Mouse (Mus musculus) forebrain, embryonic 10.5 days (tissue): ENCODE results near the gene Zfp955b. TPM values are rescaled to one million over a fixed set of nuclear protein-coding genes. Genes with fewer than 3 reads are reported as not detected.
"Not testable (repeated sequence)": the region's sequence is repeated elsewhere in the genome, so short reads cannot be mapped to it uniquely, and the experiment has no call there.

ENCODE experiments used
- DNase-seq: peaks from one replicate; pipeline ENCODE4 v3.0.0-alpha.2; 2017; ENCODE audit warnings: low spot score; ENCODE audit errors: extremely low spot score
- H3K27ac ChIP-seq: fragments of 300-500 bp; sonication (generic); 2 replicates; pipeline ENCODE4 v1.5.1; 2016; ENCODE audit warnings: mild to moderate bottlenecking
- H3K27me3 ChIP-seq: fragments of 300-500 bp; sonication (generic); 2 replicates; pipeline ENCODE4 v1.6.1; 2016; ENCODE audit warnings: mild to moderate bottlenecking; ENCODE audit not compliant: poor library complexity, severe bottlenecking
- H3K36me3 ChIP-seq: fragments of 300-500 bp; sonication (generic); replicated peaks from 2 replicates; pipeline ENCODE4 v1.6.1; 2016; ENCODE audit warnings: mild to moderate bottlenecking, moderate library complexity
- H3K4me1 ChIP-seq: fragments of 300-500 bp; sonication (generic); 2 replicates; pipeline ENCODE4 v1.6.1; 2016
- H3K4me3 ChIP-seq: fragments of 300-500 bp; sonication (generic); 2 replicates; pipeline ENCODE4 v1.5.1; 2016; ENCODE audit warnings: mild to moderate bottlenecking, moderate library complexity
- H3K9me3 ChIP-seq: fragments of 300-500 bp; sonication (generic); 2 replicates; pipeline ENCODE4 v1.6.1; 2016; ENCODE audit warnings: mild to moderate bottlenecking, moderate library complexity
- WGBS: fragments of 180-500 bp; shearing (Covaris S2); methylation state at CpG from one replicate; pipeline ENCODE4 v1.1.7; 2016; 5-methylcytosine and 5-hydroxymethylcytosine counted together
- polyA plus RNA-seq: library from polyadenylated mRNA; unstranded; fragments of >200 nt; fragmentation: Nextera tagmentation; extraction: Ambion mirVana; gene quantifications from 2 replicates; pipeline ENCODE4 v1.2.1, GENCODE M21; 2016

The Zfp955b gene
- polyA plus RNA-seq: 9.5 and 12.2 TPM in 2 replicates

DNA sequence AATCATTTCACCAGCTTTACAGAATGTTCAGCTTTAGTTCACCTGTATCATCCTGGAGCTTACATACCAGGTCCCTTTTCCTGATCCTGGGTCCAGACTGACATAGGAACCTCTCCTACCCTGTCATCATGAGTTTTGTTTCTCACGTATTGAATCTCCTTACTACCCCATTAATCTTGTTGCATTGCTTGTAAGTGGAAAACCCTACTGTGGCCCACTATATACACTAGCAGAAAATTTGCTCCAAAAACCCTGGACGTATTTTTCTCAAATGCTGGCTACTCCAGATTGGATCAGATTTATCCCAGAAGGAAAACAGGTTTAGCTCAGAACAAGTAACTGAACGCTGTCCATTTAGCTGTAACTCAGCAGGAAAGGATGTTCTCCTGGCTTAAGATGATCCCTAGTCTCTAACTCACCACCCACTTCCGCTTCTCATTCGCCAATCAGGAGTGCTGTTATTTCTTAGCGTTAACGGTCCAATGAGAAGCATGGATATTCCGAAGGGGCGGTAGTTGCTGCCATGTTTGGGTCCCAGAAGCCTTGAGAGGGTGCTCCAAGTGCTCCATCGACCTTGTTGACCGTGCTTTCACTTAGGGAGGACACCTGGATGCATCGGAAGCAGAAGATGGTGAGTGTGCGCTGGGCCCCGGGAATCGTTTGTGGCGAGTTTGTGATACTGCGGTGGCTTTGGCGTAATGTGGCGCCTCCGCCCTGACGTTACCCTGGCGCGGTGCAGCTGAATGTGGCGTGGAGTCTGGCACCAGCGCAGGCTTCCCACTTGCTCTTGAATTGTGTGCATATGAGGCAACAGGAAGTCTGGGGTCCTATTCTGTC is at the start of gene Zfp955b:
Gene Zfp955b (plus strand): TSS at position 506 of the 837 bp plus-strand sequence.
- not testable (repeated sequence) for H3K9me3 ChIP-seq, H3K36me3 ChIP-seq, H3K27me3 ChIP-seq, H3K27ac ChIP-seq, DNase-seq, H3K4me1 ChIP-seq, H3K4me3 ChIP-seq
- WGBS: no CpG with 5 or more reads among the region's 25 CpGs

DNA sequence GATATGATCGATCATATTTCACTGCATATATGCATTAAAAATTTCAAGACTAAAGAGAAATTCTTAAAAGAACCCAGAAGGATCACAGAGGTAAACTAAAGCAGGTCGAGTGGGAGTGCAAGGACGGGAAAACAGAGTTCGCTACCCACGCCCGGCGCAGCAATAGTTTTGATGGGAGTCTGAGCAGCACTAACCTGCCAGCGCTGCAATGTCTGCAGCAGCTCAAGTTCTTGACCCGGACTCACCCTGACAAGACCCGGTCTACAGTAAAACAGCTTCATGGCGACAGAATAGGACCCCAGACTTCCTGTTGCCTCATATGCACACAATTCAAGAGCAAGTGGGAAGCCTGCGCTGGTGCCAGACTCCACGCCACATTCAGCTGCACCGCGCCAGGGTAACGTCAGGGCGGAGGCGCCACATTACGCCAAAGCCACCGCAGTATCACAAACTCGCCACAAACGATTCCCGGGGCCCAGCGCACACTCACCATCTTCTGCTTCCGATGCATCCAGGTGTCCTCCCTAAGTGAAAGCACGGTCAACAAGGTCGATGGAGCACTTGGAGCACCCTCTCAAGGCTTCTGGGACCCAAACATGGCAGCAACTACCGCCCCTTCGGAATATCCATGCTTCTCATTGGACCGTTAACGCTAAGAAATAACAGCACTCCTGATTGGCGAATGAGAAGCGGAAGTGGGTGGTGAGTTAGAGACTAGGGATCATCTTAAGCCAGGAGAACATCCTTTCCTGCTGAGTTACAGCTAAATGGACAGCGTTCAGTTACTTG is 34.6 kb upstream of the Zfp955b start, which contains the start of gene Zfp955a:
Gene Zfp955a (minus strand): TSS at position 616 of the 789 bp plus-strand sequence.
- H3K9me3 ChIP-seq, DNase-seq, H3K4me1 ChIP-seq, H3K27ac ChIP-seq, H3K27me3 ChIP-seq, H3K4me3 ChIP-seq, H3K36me3 ChIP-seq: not testable (repeated sequence)
- WGBS: 52% methylated on average over 1 of the region's 34 CpGs

DNA sequence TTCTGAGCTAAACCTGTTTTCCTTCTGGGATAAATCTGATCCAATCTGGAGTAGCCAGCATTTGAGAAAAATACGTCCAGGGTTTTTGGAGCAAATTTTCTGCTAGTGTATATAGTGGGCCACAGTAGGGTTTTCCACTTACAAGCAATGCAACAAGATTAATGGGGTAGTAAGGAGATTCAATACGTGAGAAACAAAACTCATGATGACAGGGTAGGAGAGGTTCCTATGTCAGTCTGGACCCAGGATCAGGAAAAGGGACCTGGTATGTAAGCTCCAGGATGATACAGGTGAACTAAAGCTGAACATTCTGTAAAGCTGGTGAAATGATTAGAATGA is 34.1 kb upstream of the Zfp955b start:
- not testable (repeated sequence) for H3K4me1 ChIP-seq, H3K9me3 ChIP-seq, H3K36me3 ChIP-seq, H3K27ac ChIP-seq, H3K27me3 ChIP-seq, H3K4me3 ChIP-seq, DNase-seq
- WGBS: no CpG with 5 or more reads among the region's 2 CpGs

DNA sequence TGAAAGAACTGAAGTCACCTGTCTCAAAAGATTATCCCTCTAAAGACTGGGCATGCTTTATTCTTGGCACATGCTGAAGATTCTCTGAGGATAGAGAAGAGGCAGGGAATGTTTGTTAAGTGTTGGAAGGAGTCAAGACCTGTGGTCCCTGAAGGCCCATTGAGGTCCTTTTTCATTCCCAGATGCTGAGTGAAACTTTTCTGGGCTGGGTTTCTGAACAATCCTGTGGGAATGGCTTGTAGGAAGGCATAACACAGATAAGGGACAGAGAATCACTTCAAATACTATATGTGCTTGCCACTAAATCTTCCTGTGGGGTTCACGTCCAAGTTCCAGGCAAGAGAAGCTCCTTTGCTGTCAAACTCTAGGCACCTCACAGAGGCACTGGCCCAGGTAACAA is 25.0 kb upstream of the Zfp955b start, which contains the start of gene Olfr63:
Gene Olfr63 (plus strand): TSS at position 301 of the 400 bp plus-strand sequence.
- H3K36me3 ChIP-seq: no peaks in the 10 kb centered on the region
- WGBS: 79% methylated on average over 1 of the region's 1 CpGs
- no peak within 1 kb of the TSS for H3K27ac ChIP-seq
- H3K4me3 ChIP-seq: no peak within 1 kb of the TSS
- H3K9me3 ChIP-seq: no peaks in the 10 kb centered on the region
- no peaks in the 10 kb centered on the region for H3K4me1 ChIP-seq
- no peaks in the 10 kb centered on the region for H3K27me3 ChIP-seq
- DNase-seq: no peak

DNA sequence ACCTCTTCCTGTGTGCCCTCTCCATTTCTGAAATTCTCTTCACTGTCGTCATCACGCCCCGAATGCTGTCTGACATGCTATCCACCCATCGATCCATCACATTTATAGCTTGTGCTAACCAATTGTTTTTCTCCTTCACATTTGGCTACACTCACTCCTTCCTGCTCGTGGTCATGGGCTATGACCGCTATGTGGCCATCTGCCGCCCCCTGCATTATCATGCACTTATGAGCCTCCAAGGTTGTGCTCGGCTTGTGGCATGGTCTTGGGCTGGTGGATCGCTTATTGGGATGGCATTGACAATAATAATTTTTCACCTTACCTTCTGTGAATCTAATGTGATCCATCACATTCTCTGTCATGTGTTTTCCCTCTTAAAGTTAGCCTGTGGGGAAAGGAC is 20.4 kb upstream of the Zfp955b start:
- no peak for DNase-seq
- Histone ChIP-seq H3K9me3 (peaks cover 7% of the 10 kb centered on the region; the same call in 1 of the 2 replicates), H3K4me3 (no peak overlapping the region), H3K4me1 (no peaks in the 10 kb centered on the region), H3K27ac (no peak overlapping the region), H3K27me3 (no peaks in the 10 kb centered on the region), H3K36me3 (no peaks in the 10 kb centered on the region)
- 88% methylated on average over 9 of the region's 9 CpGs for WGBS

DNA sequence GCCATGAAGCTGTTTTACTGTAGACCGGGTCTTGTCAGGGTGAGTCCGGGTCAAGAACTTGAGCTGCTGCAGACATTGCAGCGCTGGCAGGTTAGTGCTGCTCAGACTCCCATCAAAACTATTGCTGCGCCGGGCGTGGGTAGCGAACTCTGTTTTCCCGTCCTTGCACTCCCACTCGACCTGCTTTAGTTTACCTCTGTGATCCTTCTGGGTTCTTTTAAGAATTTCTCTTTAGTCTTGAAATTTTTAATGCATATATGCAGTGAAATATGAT is 469 bp downstream of the Zfp955b start:
- not testable (repeated sequence) for H3K27ac ChIP-seq, H3K4me1 ChIP-seq, H3K36me3 ChIP-seq, H3K9me3 ChIP-seq, DNase-seq, H3K27me3 ChIP-seq, H3K4me3 ChIP-seq
- no CpG with 5 or more reads among the region's 9 CpGs for WGBS

DNA sequence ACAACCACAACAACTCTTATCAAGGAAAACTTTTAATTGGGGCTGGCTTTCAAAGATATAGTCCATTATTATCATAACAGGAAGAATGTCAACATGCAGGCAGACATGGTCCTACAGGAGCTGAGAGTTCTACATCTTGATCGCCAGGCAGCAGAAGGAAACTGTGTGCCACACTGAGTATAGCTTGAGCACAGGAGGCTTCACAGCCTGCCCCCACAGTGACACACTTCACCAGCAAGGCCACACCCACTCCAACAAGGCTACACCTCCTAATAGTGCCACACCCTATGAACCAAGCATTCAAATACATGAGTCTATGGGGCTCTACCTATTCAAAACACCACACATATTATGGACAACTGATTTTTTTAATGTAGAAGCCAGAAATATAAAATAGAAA is 63.6 kb downstream of the Zfp955b start:
- Histone ChIP-seq H3K4me3 (no peak overlapping the region), H3K36me3 (peaks cover 10% of the 10 kb centered on the region), H3K9me3 (peaks cover 70% of the 10 kb centered on the region), H3K27ac (no peak overlapping the region), H3K27me3 (no peaks in the 10 kb centered on the region), H3K4me1 (peaks cover 11% of the 10 kb centered on the region; the same call in 1 of the 2 replicates)
- no peak for DNase-seq
- WGBS: 97% methylated on average over 1 of the region's 1 CpGs

Other genes with a start within 250 kb of the Zfp955b start
- gene 4921501E09Rik, start 221.5 kb upstream of the Zfp955b start, polyA plus RNA-seq: not detected in 2 replicates
- gene Zfp563, start 200.2 kb upstream of the Zfp955b start, polyA plus RNA-seq: 5.8 and 7.0 TPM in 2 replicates
- not detected in 2 replicates for gene Morc2b, start 149.9 kb upstream of the Zfp955b start, polyA plus RNA-seq
- gene Olfr55, start 121.1 kb upstream of the Zfp955b start, polyA plus RNA-seq: 0.05 TPM in 1 of 2 replicates, not detected in the other
- gene Olfr239, start 98.2 kb upstream of the Zfp955b start, polyA plus RNA-seq: not detected in 2 replicates
- gene Olfr1564, start 67.9 kb upstream of the Zfp955b start, polyA plus RNA-seq: not detected in 2 replicates
- gene Zfp955a, start 34.4 kb upstream of the Zfp955b start, polyA plus RNA-seq: 17.5 and 17.8 TPM in 2 replicates
- 0.06 and 0.07 TPM in 2 replicates for gene Olfr63, start 24.9 kb upstream of the Zfp955b start, polyA plus RNA-seq
- gene Zfp81, start 69.3 kb downstream of the Zfp955b start, polyA plus RNA-seq: 12.3 and 13.0 TPM in 2 replicates
- 18.3 and 20.4 TPM in 2 replicates for gene Zfp101, start 105.1 kb downstream of the Zfp955b start, polyA plus RNA-seq
- not detected in 2 replicates for gene Actl9, start 143.4 kb downstream of the Zfp955b start, polyA plus RNA-seq
- gene Adamts10, start 234.7 kb downstream of the Zfp955b start, polyA plus RNA-seq: 42.6 and 47.3 TPM in 2 replicates